Comparison of ENCODE assay signal across 9 mouse cellular contexts in genomic region chr11:99574106-99574505, GRCm38 (mm10). TPM values are rescaled to one million over a fixed set of nuclear protein-coding genes. Genes with fewer than 3 reads are reported as not detected.
DNase-seq lines count a peak whose midpoint lies in the region; ATAC-seq and TF ChIP-seq lines count a peak whose summit lies in the region.
"Had no signal": no experiment of that assay in that cellular context is flagged by ENCODE, and none has a peak within 500 bp of the region (broad histone marks: within the 10 kb centered on the region; RNA-seq: fewer than 3 reads in every experiment).

No protein-coding gene starts in this region.

- H3K4me3 ChIP-seq in forebrain, embryonic 11.5 days (ENCODE audit: low read depth, low read length): no peak overlapping the region

- H3K27me3 ChIP-seq in forebrain, embryonic 11.5 days (ENCODE audit: control insufficient read depth, insufficient read depth, low read length): no peaks in the 10 kb centered on the region

- 6% methylated on average over 7 of the region's 7 CpGs for WGBS in forebrain, embryonic 11.5 days

- H3K4me2 ChIP-seq in forebrain, embryonic 11.5 days (ENCODE audit: low read depth, low read length, severe bottlenecking): 0 out of 2 replicates have a peak overlapping the region, but pooled peaks have one; percentile 26

- no peaks in the 10 kb centered on the region for H3K4me1 ChIP-seq in forebrain, embryonic 11.5 days (replicated peaks; ENCODE audit: control insufficient read depth, insufficient read depth, low read length)

- TF ChIP-seq CTCF in brain, embryonic 14.5 days (IDR thresholded peaks at IDR 0.05; ENCODE audit: borderline replicate concordance, extremely low read depth, insufficient read depth, insufficient read length): peak; percentile 92

- H3K9me3 ChIP-seq in forebrain, embryonic 11.5 days (ENCODE audit: control insufficient read depth, low read length): no peaks in the 10 kb centered on the region

- H3K27ac ChIP-seq in forebrain, embryonic 11.5 days (ENCODE audit: low read depth, low read length): no peak overlapping the region

- H3K36me3 ChIP-seq in forebrain, embryonic 11.5 days (ENCODE audit: control insufficient read depth, insufficient read depth, low read length): no peaks in the 10 kb centered on the region

- H3K9ac ChIP-seq in forebrain, embryonic 11.5 days (ENCODE audit: low read length): no peak overlapping the region

- peak; percentile 76 for ATAC-seq in forebrain, embryonic 11.5 days (replicated peaks; ENCODE audit: low FRiP score)

- peak; percentile 79 for DNase-seq in ES-CJ7 (ENCODE audit: low read depth, low spot score)
- peak; percentile 86 for DNase-seq in brain, embryonic 14.5 days (ENCODE audit: low read depth)
- peak; percentile 91 for DNase-seq in forebrain, embryonic 11.5 days (ENCODE audit: low spot score)
- peak; percentile 80 for DNase-seq in heart, postnatal 4 days
- peak; percentile 38 to 83 for DNase-seq in layer of hippocampus, adult 18-20 months (ENCODE audit: low spot score in 2 of 2)
- DNase-seq in lung, postnatal 14 days: peak; percentile 80
- peak; percentile 89 for DNase-seq in retina, embryonic 14.5 days (ENCODE audit: low spot score)
- peak; percentile 50 to 52 for DNase-seq in urinary bladder, adult 18-20 months (ENCODE audit: low spot score in 2 of 2)

- no peak for TF ChIP-seq POLR2A in brain, embryonic 14.5 days (IDR thresholded peaks at IDR 0.05; ENCODE audit: borderline replicate concordance, extremely low read depth, insufficient read depth, insufficient read length, poor library complexity, severe bottlenecking)

RNA-seq across cellular contexts. Expression of gene Krtap1-5, which starts 6.7 kb away (rescaled TPM):
- not detected in 2 replicates for polyA plus RNA-seq in brain, embryonic 14.5 days (2012; rRNA removed)
- polyA plus RNA-seq in forebrain, embryonic 11.5 days (2014; fragmentation: Nextera tagmentation; extraction: Ambion mirVana): not detected in 2 replicates
- not detected for total RNA-seq in heart, postnatal 4 days (2021)
- not detected for total RNA-seq in layer of hippocampus, adult 18-20 months (2021)
- polyA plus RNA-seq: liver, embryonic 16.5 days had no signal

RNA-seq across cellular contexts. Expression of gene Krtap3-1, which starts 7.7 kb away (rescaled TPM):
- polyA plus RNA-seq in brain, embryonic 14.5 days (2012; rRNA removed): not detected in 2 replicates
- polyA plus RNA-seq in forebrain, embryonic 11.5 days (2014; fragmentation: Nextera tagmentation; extraction: Ambion mirVana): not detected in 2 replicates
- not detected for total RNA-seq in heart, postnatal 4 days (2021)
- not detected for total RNA-seq in layer of hippocampus, adult 18-20 months (2021)
- polyA plus RNA-seq: liver, embryonic 16.5 days had no signal

RNA-seq across cellular contexts. Expression of gene Krtap1-4, which starts 9.3 kb away (rescaled TPM):
- polyA plus RNA-seq in brain, embryonic 14.5 days (2012; rRNA removed): not detected in 2 replicates
- polyA plus RNA-seq in forebrain, embryonic 11.5 days (2014; fragmentation: Nextera tagmentation; extraction: Ambion mirVana): not detected in 2 replicates
- total RNA-seq in heart, postnatal 4 days (2021): not detected
- total RNA-seq in layer of hippocampus, adult 18-20 months (2021): not detected
- polyA plus RNA-seq: liver, embryonic 16.5 days had no signal

RNA-seq across cellular contexts. Expression of gene Gm11939, which starts 14.8 kb away (rescaled TPM):
- polyA plus RNA-seq in brain, embryonic 14.5 days (2012; rRNA removed): not detected in 2 replicates
- not detected in 2 replicates for polyA plus RNA-seq in forebrain, embryonic 11.5 days (2014; fragmentation: Nextera tagmentation; extraction: Ambion mirVana)
- total RNA-seq in heart, postnatal 4 days (2021): not detected
- not detected for total RNA-seq in layer of hippocampus, adult 18-20 months (2021)
- polyA plus RNA-seq: liver, embryonic 16.5 days had no signal

RNA-seq across cellular contexts. Expression of gene Krtap1-3, which starts 17.0 kb away (rescaled TPM):
- polyA plus RNA-seq in brain, embryonic 14.5 days (2012; rRNA removed): not detected in 2 replicates
- polyA plus RNA-seq in forebrain, embryonic 11.5 days (2014; fragmentation: Nextera tagmentation; extraction: Ambion mirVana): not detected in 2 replicates
- not detected for total RNA-seq in heart, postnatal 4 days (2021)
- not detected for total RNA-seq in layer of hippocampus, adult 18-20 months (2021)
- polyA plus RNA-seq: liver, embryonic 16.5 days had no signal
